Mouse (Mus musculus) MEL (cell line): Measurements from ENCODE around the gene Rps6ka2. TPM values are rescaled to one million over a fixed set of nuclear protein-coding genes. Genes with fewer than 3 reads are reported as not detected.

Experiments used
- DNase-seq: peaks from one replicate; pipeline ENCODE4 v3.0.0; 2011; ENCODE audit warnings: low read depth, low spot score
- H3K27ac ChIP-seq: 2 replicates; pipeline ENCODE4 v1.5.1; 2012; ENCODE audit warnings: low read depth, mild to moderate bottlenecking, control low read depth, low read length, moderate library complexity; ENCODE audit not compliant: control insufficient read depth
- H3K27me3 ChIP-seq, 2 experiments: fragments of 150-350 bp in 1 of 2; sonication (generic) in 1 of 2; 2 replicates each; pipeline ENCODE4 v1.6.1; 2012; ENCODE audit warnings: low read length in 2 of 2, mild to moderate bottlenecking in 2 of 2, improper control_type of control experiment in 1 of 2, moderate library complexity in 1 of 2; ENCODE audit not compliant: insufficient read depth in 2 of 2, control insufficient read depth in 1 of 2
- H3K36me3 ChIP-seq, 2 experiments: 2 replicates each; pipeline ENCODE4 v1.6.1; 2012 to 2014; ENCODE audit warnings: low read length in 2 of 2, improper control_type of control experiment in 1 of 2, inconsistent platforms in 1 of 2, mild to moderate bottlenecking in 1 of 2; ENCODE audit not compliant: insufficient read depth in 2 of 2, control insufficient read depth in 1 of 2
- H3K4me1 ChIP-seq, 2 experiments: fragments of 150-350 bp in 1 of 2; sonication (generic) in 1 of 2; 2 replicates each; pipeline ENCODE4 v1.6.1; 2012; ENCODE audit warnings: low read length in 2 of 2, improper control_type of control experiment in 1 of 2, mild to moderate bottlenecking in 1 of 2; ENCODE audit not compliant: insufficient read depth in 2 of 2, control insufficient read depth in 1 of 2
- H3K4me3 ChIP-seq, 2 experiments: fragments of 150-350 bp in 1 of 2; sonication (generic) in 1 of 2; 2 replicates each; pipeline ENCODE4 v1.5.1; 2012; ENCODE audit warnings: low read depth in 2 of 2, low read length in 2 of 2, mild to moderate bottlenecking in 2 of 2, moderate library complexity in 2 of 2, control low read depth in 1 of 2, improper control_type of control experiment in 1 of 2; ENCODE audit not compliant: control insufficient read depth in 1 of 2, insufficient read depth in 1 of 2
- H3K79me2 ChIP-seq: 2 replicates; pipeline ENCODE4 v1.6.1; 2012; ENCODE audit warnings: mild to moderate bottlenecking, low read length, moderate library complexity; ENCODE audit not compliant: control insufficient read depth, poor library complexity, insufficient read depth
- H3K9ac ChIP-seq: 2 replicates; pipeline ENCODE4 v1.6.1; 2012; ENCODE audit warnings: low read depth, mild to moderate bottlenecking, control low read depth, low read length, moderate library complexity; ENCODE audit not compliant: control insufficient read depth, poor library complexity, severe bottlenecking
- H3K9me3 ChIP-seq: fragments of 150-350 bp; sonication (generic); replicated peaks from 2 replicates; pipeline ENCODE4 v1.6.1; 2012; ENCODE audit warnings: mild to moderate bottlenecking, low read length, improper control_type of control experiment, moderate library complexity; ENCODE audit not compliant: insufficient read depth
- CTCF ChIP-seq, 3 experiments: IDR thresholded peaks in 2 of 3; conservative IDR thresholded peaks in 1 of 3; 2 replicates each; pipeline ENCODE4 v1.5.1; 2011 to 2012; ENCODE audit warnings: low read length in 3 of 3, low read depth in 2 of 3, mild to moderate bottlenecking in 2 of 3, improper control_type of control experiment in 1 of 3, inconsistent platforms in 1 of 3, mixed read lengths in 1 of 3, moderate library complexity in 1 of 3; ENCODE audit not compliant: control insufficient read depth in 1 of 3, insufficient read depth in 1 of 3, poor library complexity in 1 of 3, severe bottlenecking in 1 of 3
- GABPA ChIP-seq: IDR thresholded peaks from 2 replicates; pipeline ENCODE4 v1.6.1; 2012; ENCODE audit warnings: low read depth, mild to moderate bottlenecking, inconsistent platforms, low read length, improper control_type of control experiment, moderate library complexity
- GATA1 ChIP-seq: IDR thresholded peaks from 2 replicates; pipeline ENCODE4 v1.6.1; 2011; ENCODE audit warnings: low read depth, low read length, improper control_type of control experiment
- HCFC1 ChIP-seq: IDR thresholded peaks from 2 replicates; pipeline ENCODE4 v1.6.1; 2012; ENCODE audit warnings: low read depth, mild to moderate bottlenecking, inconsistent platforms, low read length, improper control_type of control experiment, moderate library complexity
- KAT2A ChIP-seq: conservative IDR thresholded peaks from 2 replicates; pipeline ENCODE4 v1.6.1; 2012; ENCODE audit warnings: low read depth, low read length, improper control_type of control experiment, inconsistent platforms
- MAFK ChIP-seq: IDR thresholded peaks from 2 replicates; pipeline ENCODE4 v1.6.1; 2011; ENCODE audit warnings: low read depth, mild to moderate bottlenecking, low read length, improper control_type of control experiment, borderline replicate concordance
- MAZ ChIP-seq: IDR thresholded peaks from 2 replicates; pipeline ENCODE4 v1.6.1; 2012; ENCODE audit warnings: low read depth, mild to moderate bottlenecking, inconsistent platforms, low read length, improper control_type of control experiment
- MEF2A ChIP-seq: IDR thresholded peaks from 2 replicates; pipeline ENCODE4 v1.6.1; 2014; ENCODE audit warnings: low read depth, mild to moderate bottlenecking, inconsistent platforms, low read length, improper control_type of control experiment; ENCODE audit not compliant: poor library complexity, insufficient replicate concordance, severe bottlenecking; ENCODE audit errors: extremely low read depth
- MXI1 ChIP-seq: IDR thresholded peaks from 2 replicates; pipeline ENCODE4 v1.6.1; 2011; ENCODE audit warnings: mild to moderate bottlenecking, low read depth, low read length, improper control_type of control experiment
- MYC ChIP-seq: IDR thresholded peaks from 2 replicates; pipeline ENCODE4 v1.6.1; 2011; ENCODE audit warnings: low read depth, mild to moderate bottlenecking, low read length, improper control_type of control experiment, moderate library complexity
- POLR2AphosphoS2 ChIP-seq: IDR thresholded peaks from 2 replicates; pipeline ENCODE4 v1.6.1; 2011; ENCODE audit warnings: low read length, improper control_type of control experiment
- RAD21 ChIP-seq: IDR thresholded peaks from 2 replicates; pipeline ENCODE4 v1.6.1; 2011; ENCODE audit warnings: mild to moderate bottlenecking, low read depth, low read length, improper control_type of control experiment
- RCOR1 ChIP-seq: IDR thresholded peaks from 2 replicates; pipeline ENCODE4 v1.6.1; 2012; ENCODE audit warnings: low read depth, mild to moderate bottlenecking, inconsistent platforms, low read length, improper control_type of control experiment
- SIN3A ChIP-seq: IDR thresholded peaks from 2 replicates; pipeline ENCODE4 v1.6.1; 2012; ENCODE audit warnings: low read length, improper control_type of control experiment, inconsistent platforms
- SMC3 ChIP-seq: IDR thresholded peaks from 2 replicates; pipeline ENCODE4 v1.6.1; 2011; ENCODE audit warnings: low read depth, low read length, improper control_type of control experiment
- UBTF ChIP-seq: IDR thresholded peaks from 2 replicates; pipeline ENCODE4 v1.6.1; 2012; ENCODE audit warnings: low read depth, mild to moderate bottlenecking, inconsistent platforms, low read length, improper control_type of control experiment, moderate library complexity, borderline replicate concordance; ENCODE audit not compliant: insufficient read depth
- ZC3H11A ChIP-seq: IDR thresholded peaks from 2 replicates; pipeline ENCODE4 v1.6.1; 2012; ENCODE audit warnings: low read depth, mild to moderate bottlenecking, inconsistent platforms, low read length, improper control_type of control experiment
- ZMIZ1 ChIP-seq: IDR thresholded peaks from 2 replicates; pipeline ENCODE4 v1.6.1; 2012; ENCODE audit warnings: low read depth, mild to moderate bottlenecking, inconsistent platforms, low read length, improper control_type of control experiment, moderate library complexity
- ZNF384 ChIP-seq: IDR thresholded peaks from 2 replicates; pipeline ENCODE4 v1.6.1; 2012; ENCODE audit warnings: low read depth, mild to moderate bottlenecking, inconsistent platforms, low read length, improper control_type of control experiment
- polyA plus RNA-seq, 2 experiments: library from polyadenylated mRNA; stranded (reverse) in 1 of 2; unstranded in 1 of 2; fragments of >175 nt in 1 of 2; fragments of >200 nt in 1 of 2; gene quantifications; 2 replicates each; pipeline versions ENCODE4 v1.2.1 to v1.2.4; 2012; ENCODE audit warnings: low replicate concordance in 2 of 2, low read depth in 1 of 2; ENCODE audit not compliant: insufficient read length in 2 of 2, insufficient read depth in 1 of 2, missing spikeins in 1 of 2
- total RNA-seq: library from RNA; depleted of rRNA; stranded (reverse); fragments of 300-350 nt; gene quantifications from 2 replicates; pipeline ENCODE4 v1.2.3, GENCODE M21; 2012

Rps6ka2 gene
- total and polyA plus RNA-seq, 3 experiments = 6.0 to 11.2 TPM; not detected in 1

GRCm38 (mm10) chr17:7194140-7194840 is 24.4 kb downstream of the Rps6ka2 start:
- DNase-seq = no peak
- Histone ChIP-seq H3K9me3 (no peaks in the 10 kb centered on the region), H3K4me1 (no peaks in the 10 kb centered on the region), H3K27me3 (no peaks in the 10 kb centered on the region), H3K79me2 (no peaks in the 10 kb centered on the region), H3K9ac (no peak overlapping the region), H3K36me3 (no peaks in the 10 kb centered on the region), H3K27ac (no peak overlapping the region), H3K4me3 (no peak overlapping the region)
- TF ChIP-seq GATA1 = no peak
- TF ChIP-seq ZC3H11A = no peak
- TF ChIP-seq HCFC1 = no peak
- TF ChIP-seq POLR2AphosphoS2 = no peak
- TF ChIP-seq RCOR1 = no peak
- no peak for TF ChIP-seq MYC
- no peak for TF ChIP-seq ZMIZ1

GRCm38 (mm10) chr17:7197121-7197925 is 27.4 kb downstream of the Rps6ka2 start:
- Histone ChIP-seq H3K79me2 (no peaks in the 10 kb centered on the region), H3K9ac (no peak overlapping the region), H3K36me3 (no peaks in the 10 kb centered on the region), H3K27me3 (no peaks in the 10 kb centered on the region), H3K9me3 (no peaks in the 10 kb centered on the region), H3K4me1 (no peaks in the 10 kb centered on the region), H3K4me3 (no peak overlapping the region), H3K27ac (no peak overlapping the region)
- no peak for DNase-seq
- TF ChIP-seq SMC3 (no peak), SIN3A (no peak), MAFK (no peak), ZMIZ1 (no peak), RAD21 (no peak), ZNF384 (no peak), MAZ (no peak), MEF2A (no peak), KAT2A (no peak), MXI1 (no peak), CTCF (IDR thresholded peaks at IDR 0.05 in 2 of 3, conservative IDR thresholded peaks at IDR 0.05 in 1 of 3; ENCODE audit: control insufficient read depth in 1 of 3, insufficient read depth in 1 of 3, low read depth in 2 of 3, low read length in 3 of 3, poor library complexity in 1 of 3, severe bottlenecking in 1 of 3) (no peak), GABPA (no peak), UBTF (no peak)
